Mouse (Mus musculus) gastrocnemius, postnatal 14 days (tissue): Measurements from ENCODE around the gene Gm20683. TPM values are rescaled to one million over a fixed set of nuclear protein-coding genes. Genes with fewer than 3 reads are reported as not detected.

Source experiments
- DNase-seq: peaks from one replicate; pipeline ENCODE4 v3.0.0; 2021; ENCODE audit warnings: mixed read lengths
- intact Hi-C: fragments of 180-260 bp; cut with DNase I; formaldehyde crosslinking; loops from one replicate; pipeline ENCODE4 v1.15.1; 2025; ENCODE audit warnings: low total_unique reads
- total RNA-seq, 2 experiments: library from RNA; stranded (reverse); gene quantifications; 2 replicates each; pipeline ENCODE4 v1.2.3; 2021

The Gm20683 gene
- total RNA-seq, 2 experiments from 2014 or later: 7.5 to 11.0 TPM

DNA sequence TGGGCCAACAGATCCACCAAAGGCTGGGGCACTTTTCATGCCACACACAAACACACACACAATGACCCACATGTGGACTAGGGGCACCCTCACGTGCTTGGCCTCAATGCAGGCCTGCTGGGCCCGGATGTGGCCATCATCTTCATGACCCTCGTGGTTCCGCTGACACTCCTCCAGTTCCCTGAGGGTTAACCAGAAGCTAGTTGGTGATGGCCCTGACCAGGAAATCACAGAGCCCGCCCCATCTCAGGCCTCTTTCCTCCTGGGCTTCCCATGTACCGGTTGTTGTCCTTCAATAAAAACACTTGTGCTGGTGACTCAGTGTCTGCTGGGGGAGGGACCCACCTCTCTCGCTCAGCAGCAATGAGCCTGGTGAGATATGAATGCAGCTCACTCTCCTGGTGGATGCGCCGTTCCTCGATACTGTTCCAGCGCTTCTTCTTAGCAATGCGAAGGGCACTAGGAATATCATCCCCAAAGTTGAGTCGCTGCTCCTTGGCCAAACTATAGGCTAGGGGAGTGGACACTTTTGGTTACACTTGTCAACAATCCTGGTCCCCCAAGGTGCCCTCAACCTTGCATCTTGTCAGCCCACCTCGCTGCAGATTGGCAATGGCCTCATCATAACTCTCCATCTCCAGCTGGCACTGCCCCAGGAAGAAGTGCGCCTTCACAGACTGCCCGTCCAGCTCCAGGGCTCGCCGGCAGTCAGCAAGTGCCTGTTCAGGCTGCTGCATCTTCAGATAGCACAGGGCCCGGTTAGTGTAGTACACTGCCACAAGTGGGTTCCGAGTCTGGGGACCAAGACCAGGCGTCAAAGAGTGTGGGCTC lies 9.9 kb downstream of the Gm20683 start:
- intact Hi-C loops: no loop called here
- peak; percentile 55 for DNase-seq

DNA sequence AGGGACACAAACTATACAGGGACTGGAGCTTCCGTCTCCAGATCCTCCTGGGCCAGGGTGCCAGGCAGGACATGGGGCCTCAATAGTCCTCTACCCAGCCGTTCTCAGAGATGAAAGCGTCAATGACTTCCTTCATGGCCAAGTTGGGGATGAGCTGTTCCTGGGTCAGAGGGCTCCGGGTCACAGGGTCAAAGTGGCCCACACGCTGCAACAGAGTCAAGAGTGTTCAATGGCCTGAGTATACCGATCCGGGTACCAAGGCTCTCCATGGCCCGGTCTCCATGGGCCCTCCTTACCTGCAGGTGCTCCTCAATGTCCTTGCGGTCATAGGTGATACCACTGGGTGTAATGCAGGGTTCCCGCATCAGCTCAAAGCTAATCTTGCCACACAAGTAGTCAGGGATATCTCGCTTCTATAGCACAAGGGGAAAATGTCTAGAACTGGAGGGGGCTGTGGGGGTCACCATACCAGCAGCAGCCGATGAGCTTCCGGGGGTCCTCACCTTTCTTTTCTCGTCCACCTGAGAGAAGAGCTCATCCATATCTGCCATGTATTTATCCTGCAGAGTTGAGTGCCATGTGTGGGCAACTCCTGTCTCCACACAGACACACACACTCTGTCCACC lies 10.6 kb downstream of the Gm20683 start:
- intact Hi-C loops: no loop called here
- DNase-seq: no peak

DNA sequence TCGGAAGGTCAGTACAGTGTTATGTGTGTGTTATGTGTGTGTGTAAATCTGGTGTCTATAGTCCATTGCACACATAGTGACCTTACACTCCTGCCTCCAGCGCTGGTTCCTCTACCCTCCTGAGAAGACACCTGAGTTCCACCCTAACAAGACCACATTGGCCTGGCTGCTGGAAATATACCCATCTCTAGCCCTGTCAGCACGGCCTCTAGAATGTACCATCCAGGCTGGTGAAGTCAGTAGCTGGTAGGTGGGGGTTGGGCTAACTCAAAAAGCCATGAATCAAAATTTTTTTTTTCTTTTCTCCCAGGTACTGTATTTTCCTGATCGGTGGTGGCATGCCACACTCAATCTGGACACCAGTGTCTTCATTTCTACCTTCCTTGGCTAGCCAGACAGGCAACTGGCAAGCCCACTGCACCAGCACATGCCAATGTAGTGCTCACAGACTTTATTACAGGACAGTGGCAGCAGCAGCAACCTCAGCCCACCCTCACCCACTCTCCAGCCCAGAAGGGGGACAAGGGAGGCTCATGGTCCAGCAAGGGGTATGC lies 11.3 kb downstream of the Gm20683 start:
- DNase-seq: no peak
- intact Hi-C loops: no loop called here

DNA sequence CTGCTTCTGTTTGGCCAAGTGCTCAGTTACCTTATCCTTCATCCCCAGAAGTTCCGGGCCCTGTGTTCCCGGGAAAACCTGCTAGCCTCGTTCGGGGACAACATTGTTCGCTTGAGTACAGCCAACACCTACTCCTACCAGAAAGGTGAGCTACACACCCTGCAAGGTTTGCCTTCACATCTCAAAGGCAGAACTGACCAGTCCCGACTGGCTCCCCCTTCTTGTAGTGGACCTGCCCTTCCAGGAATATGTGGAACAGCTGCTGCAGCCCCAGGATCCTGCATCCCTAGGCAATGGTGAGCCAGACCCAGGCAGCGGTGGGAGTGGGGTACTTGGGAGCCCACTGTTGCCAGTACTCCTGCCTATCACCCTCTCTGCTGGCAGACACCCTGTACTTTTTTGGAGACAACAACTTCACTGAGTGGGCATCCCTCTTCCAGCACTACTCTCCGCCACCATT lies 12.0 kb downstream of the Gm20683 start:
- intact Hi-C loops: no loop called here
- DNase-seq: no peak

DNA sequence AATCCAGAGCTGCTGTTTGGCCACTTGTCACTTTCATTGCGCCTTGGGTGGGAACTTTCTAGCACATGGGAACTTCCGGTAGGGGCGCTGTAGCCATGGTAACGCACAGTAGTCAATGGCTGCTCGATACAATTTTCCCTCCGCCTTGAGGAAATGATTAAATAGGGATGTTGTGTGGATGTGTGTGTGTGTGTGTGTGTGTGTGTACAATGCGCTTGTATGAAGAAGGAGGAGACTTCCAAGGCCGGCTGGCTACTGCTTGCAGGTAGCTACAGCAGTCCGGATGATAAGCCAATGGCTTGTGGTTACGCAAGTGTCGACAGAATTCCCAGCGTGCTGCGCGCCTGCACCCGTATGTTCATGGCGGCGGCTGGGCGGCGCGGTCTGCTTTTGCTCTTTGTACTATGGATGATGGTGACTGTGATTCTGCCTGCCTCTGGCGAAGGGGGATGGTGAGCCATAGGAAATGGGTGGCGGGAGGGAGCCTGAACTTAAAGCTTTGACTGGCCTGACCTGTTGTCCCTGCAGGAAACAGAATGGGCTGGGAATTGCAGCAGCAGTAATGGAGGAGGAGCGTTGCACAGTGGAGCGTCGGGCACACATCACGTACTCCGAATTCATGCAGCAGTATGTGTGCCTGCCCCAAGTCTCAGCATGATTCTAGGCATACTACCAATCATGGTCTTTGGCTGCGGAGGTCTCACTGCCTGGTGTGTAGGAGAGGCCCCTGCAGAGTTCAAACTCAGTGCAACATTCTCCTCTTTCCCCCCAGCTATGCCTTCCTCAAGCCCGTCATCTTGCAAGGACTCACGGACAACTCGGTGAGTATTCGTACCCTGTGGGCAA lies 12.6 kb downstream of the Gm20683 start, which contains the start of gene Jmjd8:
Gene Jmjd8, plus strand, starts transcription at position 156 of the 846 bp plus-strand sequence.
- intact Hi-C loops: no loop called here
- DNase-seq: peak; percentile 69

DNA sequence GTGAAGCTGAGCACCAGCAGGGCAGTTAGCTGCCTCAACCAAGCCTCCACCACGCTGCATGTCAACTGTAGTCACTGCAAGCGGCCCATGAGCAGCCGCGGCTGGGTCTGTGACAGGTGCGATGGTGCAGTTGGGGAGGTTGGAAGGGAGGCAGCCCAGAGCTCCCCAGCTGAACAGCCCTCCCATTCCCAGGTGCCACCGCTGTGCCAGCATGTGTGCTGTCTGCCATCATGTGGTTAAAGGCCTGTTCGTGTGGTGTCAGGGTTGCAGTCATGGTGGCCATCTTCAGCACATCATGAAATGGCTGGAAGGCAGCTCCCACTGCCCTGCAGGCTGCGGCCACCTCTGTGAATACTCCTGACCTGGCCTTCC lies 13.4 kb downstream of the Gm20683 start:
- no peak for DNase-seq
- intact Hi-C loops: no loop called here

DNA sequence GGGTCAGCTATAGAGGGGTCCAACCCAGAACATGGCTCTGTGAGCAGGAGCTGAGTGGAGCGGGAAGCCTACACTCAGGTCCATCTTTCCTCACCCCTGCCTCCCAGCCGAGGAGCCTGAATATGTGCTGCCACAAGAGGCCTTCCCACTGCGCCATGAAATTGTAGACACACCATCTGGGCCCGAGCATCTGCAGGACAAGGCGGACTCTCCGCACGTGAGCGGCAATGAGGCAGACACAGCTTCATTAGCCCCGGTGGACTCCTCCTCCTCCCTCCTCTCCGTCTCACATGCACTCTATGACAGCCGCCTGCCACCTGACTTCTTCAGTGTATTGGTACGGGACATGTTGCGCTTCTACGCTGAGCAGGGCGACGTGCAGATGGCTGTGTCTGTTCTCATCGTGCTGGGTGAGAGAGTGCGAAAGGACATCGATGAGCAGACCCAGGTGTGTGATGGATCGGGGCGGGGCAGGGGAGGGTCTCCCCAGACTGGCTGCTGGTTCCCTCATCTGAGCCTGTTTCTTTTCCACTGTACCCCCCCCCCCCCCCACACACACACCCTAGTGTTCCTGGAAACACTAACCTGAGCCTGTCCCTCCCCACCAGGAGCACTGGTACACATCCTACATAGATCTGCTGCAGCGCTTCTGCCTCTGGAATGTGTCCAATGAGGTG lies 13.9 kb downstream of the Gm20683 start:
- no peak for DNase-seq
- intact Hi-C loops: no loop called here

DNA sequence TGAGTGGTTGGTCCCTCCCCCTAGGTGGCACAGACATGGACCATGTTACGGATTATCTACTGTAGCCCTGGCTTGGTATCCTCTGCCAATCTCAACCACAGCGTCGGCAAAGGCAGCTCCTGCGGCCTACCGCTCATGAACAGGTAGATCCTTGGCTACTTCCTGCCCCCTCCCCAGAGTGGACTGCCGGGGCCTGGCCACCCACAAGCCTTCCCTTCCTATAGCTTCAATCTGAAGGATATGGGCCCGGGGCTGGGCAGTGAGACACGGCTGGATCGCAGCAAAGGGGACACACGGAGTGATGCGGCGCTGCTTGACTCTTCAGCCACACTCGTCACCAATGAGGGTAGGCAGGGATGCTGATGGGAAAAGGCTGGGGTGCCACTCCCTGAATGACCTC lies 14.6 kb downstream of the Gm20683 start:
- DNase-seq: no peak
- intact Hi-C loops: no loop called here

DNA sequence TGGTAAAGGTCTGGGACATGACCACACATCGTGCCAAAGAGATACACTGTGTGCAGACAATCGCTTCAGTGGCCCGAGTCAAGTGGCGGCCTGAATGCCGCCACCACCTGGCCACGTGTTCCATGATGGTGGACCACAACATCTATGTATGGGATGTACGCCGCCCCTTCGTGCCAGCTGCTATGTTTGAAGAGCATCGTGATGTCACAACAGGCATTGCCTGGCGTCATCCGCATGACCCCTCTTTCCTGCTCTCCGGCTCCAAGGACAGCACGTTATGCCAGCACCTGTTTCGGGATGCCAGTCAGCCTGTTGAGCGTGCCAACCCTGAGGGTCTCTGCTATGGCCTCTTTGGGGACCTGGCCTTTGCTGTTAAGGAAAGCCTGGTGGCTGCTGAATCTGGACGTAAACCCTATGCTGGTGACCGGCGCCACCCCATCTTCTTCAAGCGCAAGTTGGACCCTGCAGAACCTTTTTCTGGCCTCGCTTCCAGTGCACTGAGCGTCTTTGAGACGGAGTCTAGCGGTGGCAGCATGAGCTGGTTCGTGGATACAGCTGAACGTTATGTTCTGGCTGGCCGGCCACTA lies 15.5 kb downstream of the Gm20683 start:
- DNase-seq: no peak
- intact Hi-C loops: no loop called here

DNA sequence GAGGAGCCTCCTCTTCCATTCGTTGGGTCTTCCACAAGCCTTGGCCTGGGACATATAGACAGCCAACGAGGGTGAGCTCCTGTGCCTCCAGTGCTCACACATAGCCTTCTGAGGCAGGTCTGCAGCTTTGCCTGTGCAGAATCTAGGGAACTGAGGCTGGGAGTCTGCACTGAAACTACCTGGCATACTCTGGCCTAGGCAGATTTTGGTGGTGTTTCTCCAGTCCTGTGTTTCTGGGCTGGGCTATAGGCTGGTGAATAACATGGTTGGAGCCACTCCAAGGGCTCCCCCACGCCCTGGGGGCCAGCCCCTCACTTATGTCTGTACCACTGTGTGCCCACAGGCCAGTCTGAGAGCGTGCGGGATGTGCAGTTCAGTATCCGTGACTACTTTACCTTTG lies 16.3 kb downstream of the Gm20683 start:
- intact Hi-C loops: no loop called here
- no peak for DNase-seq

DNA sequence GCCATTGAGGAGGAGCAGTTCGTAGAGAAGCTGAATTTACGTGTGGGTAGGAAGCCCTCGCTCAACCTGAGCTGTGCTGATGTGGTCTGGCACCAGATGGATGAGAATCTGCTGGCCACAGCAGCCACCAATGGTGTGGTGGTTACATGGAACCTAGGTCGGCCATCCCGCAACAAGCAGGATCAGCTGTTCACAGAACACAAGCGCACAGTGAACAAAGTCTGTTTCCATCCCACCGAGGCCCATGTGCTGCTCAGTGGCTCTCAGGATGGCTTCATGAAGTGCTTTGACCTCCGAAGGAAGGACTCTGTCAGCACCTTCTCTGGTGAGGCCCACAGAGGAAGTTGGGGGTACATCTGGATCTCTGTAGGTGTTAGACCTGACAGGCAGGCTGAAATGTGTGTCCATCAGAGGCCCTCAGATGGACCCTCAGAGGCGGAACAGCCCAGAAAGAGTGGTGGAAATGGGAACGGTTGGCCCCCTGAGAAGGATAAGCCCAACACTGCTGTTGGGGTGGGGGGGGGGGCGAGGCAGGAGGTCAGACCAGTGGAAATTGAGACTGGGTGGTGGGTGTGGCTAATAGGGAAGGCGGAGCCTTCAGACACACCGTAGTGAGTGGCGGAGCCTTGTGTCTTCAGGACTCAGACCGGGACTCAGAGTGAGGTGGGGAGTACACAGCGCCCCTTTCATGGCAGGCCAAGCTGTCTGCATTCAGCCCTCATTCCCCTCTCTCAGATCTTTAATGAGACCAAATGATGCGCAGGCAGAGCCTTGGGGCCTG lies 17.0 kb downstream of the Gm20683 start:
- intact Hi-C loops: no loop called here
- DNase-seq: no peak

DNA sequence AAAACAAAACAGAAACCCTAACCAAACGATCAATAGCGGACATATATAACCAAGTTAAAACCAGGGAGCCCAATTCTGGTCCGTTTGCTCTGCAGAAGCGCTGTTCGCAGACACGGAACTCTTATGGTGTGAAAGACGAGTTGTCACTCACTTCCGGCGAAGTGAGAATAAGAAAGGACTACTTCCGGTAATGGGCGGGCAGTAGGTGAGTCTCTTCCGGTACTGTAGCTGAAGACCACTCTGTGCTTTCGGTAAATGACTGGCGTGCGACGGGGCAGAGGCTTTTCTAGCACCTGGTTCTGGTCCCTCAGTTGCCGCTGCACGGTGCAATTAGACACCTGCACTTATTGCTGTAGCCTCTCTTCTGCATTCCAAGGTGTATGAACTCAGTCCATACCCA lies 18.1 kb downstream of the Gm20683 start, which contains the start of gene Wdr24:
Gene Wdr24, plus strand, starts transcription at position 176 of the 400 bp plus-strand sequence.
- DNase-seq: no peak
- intact Hi-C loops: no loop called here

DNA sequence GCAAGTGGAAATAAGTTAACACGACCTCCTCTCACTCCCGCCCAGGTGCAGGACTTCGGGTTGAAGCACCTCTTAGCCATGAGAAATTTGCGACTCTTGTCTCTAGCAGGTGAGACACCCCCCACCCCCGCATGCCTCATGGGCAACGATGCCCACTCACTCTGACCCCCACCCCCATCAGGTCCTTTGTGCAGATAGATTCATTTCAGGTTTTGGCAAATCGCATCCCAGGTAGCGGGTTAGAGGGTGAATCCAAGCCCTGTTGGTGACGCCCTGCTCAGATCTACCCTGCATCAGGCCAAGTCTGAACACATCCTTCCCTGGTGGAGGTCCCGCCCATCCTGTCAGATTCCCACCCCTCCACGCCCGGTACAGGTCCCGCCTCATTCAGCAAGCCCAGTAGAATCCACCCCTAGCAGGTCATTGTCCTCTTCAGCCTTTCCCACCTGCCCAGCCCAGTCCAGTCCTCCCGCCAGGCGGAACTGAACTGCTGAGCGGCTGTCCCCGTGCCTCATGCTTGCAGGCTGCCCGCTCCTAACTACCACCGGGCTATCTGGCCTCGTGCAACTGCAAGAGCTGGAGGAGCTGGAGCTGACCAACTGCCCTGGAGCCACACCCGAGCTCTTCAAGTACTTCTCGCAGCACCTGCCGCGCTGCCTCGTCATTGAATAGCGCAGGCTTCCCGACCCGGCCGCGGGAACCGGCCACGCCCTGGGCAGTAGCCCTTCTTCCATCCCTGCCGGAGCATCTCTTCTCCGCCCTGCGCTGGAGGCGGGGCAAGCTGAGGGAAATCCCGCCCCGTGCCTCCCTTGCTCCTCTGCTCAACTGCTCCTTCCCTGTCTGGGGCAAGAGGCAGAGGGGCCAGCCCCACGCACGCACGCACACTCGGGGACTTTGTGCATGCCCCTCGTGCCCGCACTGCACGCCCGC lies 22.4 kb downstream of the Gm20683 start:
- DNase-seq: peak; percentile 10
- intact Hi-C loops: no loop called here

DNA sequence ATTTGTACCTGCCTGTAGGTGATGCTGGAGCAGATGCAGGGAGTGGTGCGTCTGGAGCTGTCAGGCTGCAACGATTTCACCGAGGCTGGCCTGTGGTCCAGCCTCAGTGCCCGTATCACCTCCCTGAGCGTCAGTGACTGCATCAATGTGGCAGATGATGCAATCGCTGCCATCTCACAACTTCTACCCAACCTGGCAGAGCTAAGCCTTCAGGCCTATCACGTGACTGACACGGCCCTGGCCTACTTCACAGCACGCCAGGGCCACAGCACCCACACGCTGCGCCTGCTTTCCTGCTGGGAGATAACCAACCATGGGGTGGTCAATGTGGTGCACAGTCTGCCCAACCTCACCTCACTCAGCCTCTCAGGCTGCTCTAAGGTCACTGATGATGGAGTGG lies 23.9 kb downstream of the Gm20683 start:
- DNase-seq: peak; percentile 1
- intact Hi-C loops: no loop called here

DNA sequence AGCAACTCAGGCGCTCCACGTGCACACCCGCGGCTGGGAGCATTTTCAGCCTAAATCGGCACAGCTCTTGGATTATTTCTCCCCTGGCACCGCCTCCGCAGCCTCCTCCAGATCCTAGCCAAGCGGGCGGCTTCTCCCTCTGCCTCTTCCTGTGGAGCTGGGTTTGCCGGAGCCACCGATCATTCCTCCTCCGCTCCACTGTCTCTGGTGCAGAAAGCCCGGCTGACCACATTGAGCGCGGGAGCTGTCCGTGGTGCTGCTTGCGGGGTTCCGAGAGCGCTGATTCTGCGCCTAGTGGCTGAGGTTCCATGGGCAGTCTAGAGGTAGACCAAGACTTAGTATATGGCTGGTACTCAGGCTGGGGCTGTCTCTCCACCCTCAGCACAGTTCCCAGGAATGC lies 28.1 kb downstream of the Gm20683 start:
- peak; percentile 86 for DNase-seq
- intact Hi-C loops: no loop called here

DNA sequence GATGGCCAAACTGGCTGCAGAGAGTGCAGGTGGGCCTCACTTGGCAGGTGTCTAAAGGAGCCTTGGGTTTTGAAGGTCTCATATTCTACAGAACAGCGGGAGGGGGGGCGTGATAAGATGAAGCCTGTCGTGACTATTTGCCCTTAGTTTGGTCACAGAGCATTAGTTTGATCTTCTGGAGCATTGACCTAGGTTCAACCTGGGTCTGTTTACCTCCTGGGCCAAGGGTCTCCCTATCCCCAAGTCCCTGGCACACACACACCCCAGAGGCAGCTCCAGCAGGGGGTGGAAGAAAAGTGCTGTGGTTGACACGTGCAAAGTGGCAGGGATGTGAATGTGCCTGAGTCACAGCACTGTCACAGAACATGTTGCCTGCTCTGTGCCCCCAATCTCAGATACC lies 30.7 kb downstream of the Gm20683 start:
- intact Hi-C loops: no loop called here
- no peak for DNase-seq
